Mouse (Mus musculus): ENCODE results near the gene Trim38. TPM values are rescaled to one million over a fixed set of nuclear protein-coding genes. Genes with fewer than 3 reads are reported as not detected.
"Not testable (repeated sequence)": the region's sequence is repeated elsewhere in the genome, so short reads cannot be mapped to it uniquely, and the experiment has no call there.

Trim38 gene
- polyA plus RNA-seq, 1 experiment from 2014 or later: 0.16 TPM

DNA sequence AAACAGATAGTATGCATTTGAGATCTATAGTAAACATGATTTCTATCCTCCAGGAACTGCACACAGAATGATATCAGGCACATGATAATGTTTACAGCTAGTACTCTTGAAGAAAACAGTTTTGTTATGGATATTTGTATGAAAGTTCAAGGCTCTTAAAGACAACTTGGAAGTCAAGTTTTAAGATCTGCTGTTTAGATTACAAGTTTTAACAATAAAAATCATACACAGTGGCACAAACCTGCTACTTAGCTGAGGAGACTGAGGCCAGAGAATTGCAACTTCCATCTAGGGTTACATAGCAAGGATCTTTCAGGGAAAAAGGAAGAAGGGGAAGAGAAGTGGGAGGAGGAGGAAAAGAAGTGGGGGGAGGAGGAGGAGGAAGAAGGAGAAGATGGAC, 14.7 kb upstream of the Trim38 start:
- Histone ChIP-seq H3K4me2 (no peak overlapping the region), H3K27ac (0 out of 2 replicates have a peak overlapping the region, but pooled peaks have one; percentile 17), H3K9me3 (no peaks in the 10 kb centered on the region), H3K4me1 (replicated peaks) (peaks cover 12% of the 10 kb centered on the region), H3K27me3 (no peaks in the 10 kb centered on the region), H3K4me3 (replicated peaks) (no peak overlapping the region), H3K36me3 (no peaks in the 10 kb centered on the region), H3K9ac (replicated peaks) (no peak overlapping the region)
- ATAC-seq (ENCODE audit: insufficient number of reproducible peaks, insufficient read depth, low FRiP score, low TSS enrichment, low read depth): no peak

DNA sequence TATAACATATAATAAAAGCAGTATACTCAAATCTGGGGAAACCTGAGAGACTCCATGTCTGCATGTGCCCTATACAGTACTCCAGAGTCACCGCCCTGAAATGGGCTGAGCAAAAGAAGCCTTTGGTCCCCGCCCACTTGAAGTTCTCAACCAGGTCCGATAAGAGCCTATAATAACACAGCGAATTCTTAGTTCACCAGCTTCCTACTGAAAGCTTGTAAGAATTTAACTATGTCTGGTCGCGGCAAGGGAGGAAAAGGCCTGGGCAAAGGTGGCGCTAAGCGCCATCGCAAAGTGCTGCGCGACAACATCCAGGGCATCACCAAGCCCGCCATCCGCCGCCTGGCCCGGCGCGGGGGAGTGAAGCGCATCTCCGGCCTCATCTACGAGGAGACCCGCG, 12.9 kb upstream of the Trim38 start, which contains the start of gene Hist1h4b:
Hist1h4b (plus strand) TSS at position 224 of the 400 bp plus-strand sequence.
- Histone ChIP-seq H3K4me2 (peak within 1 kb of the TSS; percentile 79), H3K27ac (peak within 1 kb of the TSS; percentile 96), H3K27me3 (no peaks in the 10 kb centered on the region), H3K4me1 (replicated peaks) (peaks cover 16% of the 10 kb centered on the region), H3K4me3 (replicated peaks) (peak within 1 kb of the TSS; percentile 43), H3K9me3 (no peaks in the 10 kb centered on the region), H3K9ac (replicated peaks) (peak within 1 kb of the TSS; percentile 65), H3K36me3 (no peaks in the 10 kb centered on the region)
- ATAC-seq (ENCODE audit: insufficient number of reproducible peaks, insufficient read depth, low FRiP score, low TSS enrichment, low read depth): peak; percentile 72
- 1% methylated on average over 19 of the region's 22 CpGs for WGBS

DNA sequence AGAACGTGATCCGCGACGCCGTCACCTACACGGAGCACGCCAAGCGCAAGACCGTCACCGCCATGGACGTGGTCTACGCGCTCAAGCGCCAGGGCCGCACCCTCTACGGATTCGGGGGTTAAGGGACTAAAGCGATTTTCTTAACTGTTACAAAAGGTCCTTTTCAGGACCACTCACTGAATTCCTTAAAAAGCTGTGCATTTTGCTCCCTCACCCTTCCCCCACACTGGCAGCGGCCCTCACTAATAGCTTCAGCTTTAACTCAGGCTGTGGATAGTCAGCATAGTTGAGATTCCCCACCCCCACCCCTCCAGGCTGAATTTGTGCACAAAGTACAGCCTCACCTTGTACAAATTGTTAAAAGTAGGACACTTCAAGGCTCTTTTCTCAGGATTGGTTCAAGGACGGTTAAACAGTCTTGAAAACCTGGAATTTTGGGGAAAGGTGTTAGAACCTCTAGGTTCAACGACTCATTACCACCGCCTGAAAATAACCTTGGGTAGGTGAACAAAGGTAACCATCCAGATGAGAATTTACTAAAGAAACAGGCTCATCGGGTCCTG, 12.4 kb upstream of the Trim38 start:
- ATAC-seq (ENCODE audit: insufficient number of reproducible peaks, insufficient read depth, low FRiP score, low TSS enrichment, low read depth): peak; percentile 10; the same call in 1 of the 2 replicates
- H3K27ac ChIP-seq: peak overlapping the region; percentile 96
- 2% methylated on average over 17 of the region's 23 CpGs for WGBS
- peak overlapping the region; percentile 79 for H3K4me2 ChIP-seq
- peaks cover 16% of the 10 kb centered on the region for H3K4me1 ChIP-seq (replicated peaks)
- no peaks in the 10 kb centered on the region for H3K9me3 ChIP-seq
- no peaks in the 10 kb centered on the region for H3K36me3 ChIP-seq
- peak overlapping the region; percentile 43 for H3K4me3 ChIP-seq (replicated peaks)
- no peaks in the 10 kb centered on the region for H3K27me3 ChIP-seq
- peak overlapping the region; percentile 65 for H3K9ac ChIP-seq (replicated peaks)

DNA sequence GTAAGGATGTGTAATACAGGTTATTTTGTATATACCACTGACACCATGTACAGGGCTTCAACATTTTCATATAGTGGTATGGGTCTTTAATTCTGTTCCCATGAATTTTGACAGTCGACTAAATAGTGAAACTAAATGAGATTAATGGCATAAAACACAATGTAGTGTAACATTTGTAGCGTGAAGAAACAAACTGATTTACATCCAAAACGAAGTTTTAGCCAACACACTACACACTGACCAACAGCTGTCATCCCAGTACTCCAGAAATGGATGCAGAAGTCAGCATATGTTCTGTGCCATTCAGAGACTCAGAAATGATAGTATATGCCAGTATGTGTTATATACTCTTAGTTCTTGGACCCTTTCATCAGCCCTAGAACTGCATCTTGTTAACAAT, 11.8 kb upstream of the Trim38 start:
- Histone ChIP-seq H3K27ac (peak overlapping the region; percentile 78), H3K9ac (replicated peaks) (no peak overlapping the region), H3K9me3 (no peaks in the 10 kb centered on the region), H3K27me3 (no peaks in the 10 kb centered on the region), H3K4me3 (replicated peaks) (no peak overlapping the region), H3K4me1 (replicated peaks) (peaks cover 17% of the 10 kb centered on the region), H3K4me2 (peak overlapping the region; percentile 79), H3K36me3 (no peaks in the 10 kb centered on the region)
- 51% methylated on average over 3 of the region's 3 CpGs for WGBS
- ATAC-seq (ENCODE audit: insufficient number of reproducible peaks, insufficient read depth, low FRiP score, low TSS enrichment, low read depth): no peak

DNA sequence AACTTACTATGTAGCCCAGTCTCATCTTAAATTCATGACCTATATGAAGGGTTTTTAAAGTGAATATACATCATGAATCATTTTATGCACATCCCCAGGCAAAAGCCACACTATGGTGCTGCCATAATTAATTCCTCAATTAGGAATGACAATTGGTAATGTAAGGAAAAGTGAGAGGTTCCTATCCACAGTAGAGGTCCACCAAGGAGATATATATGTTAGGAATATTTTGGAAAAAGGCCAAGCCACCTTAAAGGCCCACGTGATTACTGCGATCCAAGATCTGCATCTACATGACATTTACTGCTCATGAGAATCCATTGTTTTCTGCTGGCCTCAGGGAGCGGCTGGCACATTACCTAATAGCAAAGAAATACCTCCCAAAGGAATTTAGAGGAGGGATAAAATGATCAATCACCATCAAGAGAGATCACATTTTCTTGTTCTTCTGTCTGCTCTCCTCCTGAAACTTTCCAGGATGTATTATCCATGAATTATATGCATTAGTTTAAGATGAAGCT, 10.4 kb upstream of the Trim38 start:
- Histone ChIP-seq H3K9ac (replicated peaks) (no peak overlapping the region), H3K27ac (no peak overlapping the region), H3K27me3 (no peaks in the 10 kb centered on the region), H3K4me3 (replicated peaks) (no peak overlapping the region), H3K4me1 (replicated peaks) (peaks cover 22% of the 10 kb centered on the region), H3K4me2 (no peak overlapping the region), H3K9me3 (no peaks in the 10 kb centered on the region), H3K36me3 (no peaks in the 10 kb centered on the region)
- no peak for ATAC-seq (ENCODE audit: insufficient number of reproducible peaks, insufficient read depth, low FRiP score, low TSS enrichment, low read depth)
- WGBS: 80% methylated on average over 3 of the region's 3 CpGs

DNA sequence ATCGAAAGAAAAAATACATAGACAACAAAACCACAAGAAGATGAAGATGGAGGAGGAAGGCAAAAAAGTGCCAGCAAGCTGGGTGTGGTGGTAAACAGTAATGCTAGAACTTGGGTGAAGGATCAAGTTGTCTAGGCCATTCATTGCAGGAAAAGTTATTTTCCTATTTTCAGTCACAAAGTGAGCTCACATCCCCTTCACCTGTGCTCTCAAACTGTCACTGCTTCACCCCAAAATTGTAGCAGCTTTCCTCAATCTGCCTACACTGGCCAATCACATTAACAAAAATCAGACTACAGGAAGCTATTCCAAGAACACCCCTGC, 9.8 kb upstream of the Trim38 start:
- WGBS: 83% methylated on average over 1 of the region's 1 CpGs
- peak overlapping the region; percentile 48 for H3K4me3 ChIP-seq (replicated peaks)

DNA sequence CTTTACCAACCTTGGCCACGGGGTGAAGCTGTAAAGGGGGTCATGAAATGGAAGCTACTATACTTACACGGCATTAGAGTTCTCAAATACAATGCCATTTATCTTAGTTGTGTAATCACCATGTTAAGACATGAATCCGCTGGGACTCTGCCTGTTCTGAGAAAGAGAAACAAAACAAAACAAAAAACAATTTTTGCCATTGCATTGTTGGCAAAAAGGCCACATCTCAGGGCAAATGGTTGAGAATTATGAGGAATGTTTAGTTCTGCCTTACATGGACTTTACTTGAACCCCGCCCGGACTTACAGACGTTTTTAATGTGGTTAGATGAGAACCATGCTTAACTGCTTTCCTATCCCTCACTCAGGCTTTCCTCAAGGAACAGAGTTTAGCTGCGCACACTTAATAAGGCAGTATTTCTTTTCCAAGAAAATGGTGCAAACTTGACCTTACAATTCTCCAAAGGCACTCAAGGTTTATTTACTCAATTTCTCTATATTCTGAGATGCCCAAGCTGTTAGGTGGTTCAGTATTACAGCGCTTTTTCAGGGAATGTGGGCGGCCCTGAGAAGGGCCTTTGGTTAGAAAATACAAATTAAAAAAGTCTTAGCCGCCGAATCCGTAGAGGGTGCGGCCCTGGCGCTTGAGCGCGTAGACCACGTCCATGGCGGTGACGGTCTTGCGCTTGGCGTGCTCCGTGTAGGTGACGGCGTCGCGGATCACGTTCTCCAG, 9.3 kb upstream of the Trim38 start:
- ATAC-seq (ENCODE audit: insufficient number of reproducible peaks, insufficient read depth, low FRiP score, low TSS enrichment, low read depth): no peak
- Histone ChIP-seq H3K27me3 (no peaks in the 10 kb centered on the region), H3K4me2 (peak overlapping the region; percentile 85), H3K9me3 (no peaks in the 10 kb centered on the region), H3K4me3 (replicated peaks) (peak overlapping the region; percentile 48), H3K4me1 (replicated peaks) (peaks cover 30% of the 10 kb centered on the region), H3K36me3 (no peaks in the 10 kb centered on the region), H3K27ac (peak overlapping the region; percentile 97), H3K9ac (replicated peaks) (peak overlapping the region; percentile 65)
- 1% methylated on average over 22 of the region's 27 CpGs for WGBS

More for the DNA sequence above, 9.8 kb upstream of the Trim38 start:
- H3K9me3 ChIP-seq: no peaks in the 10 kb centered on the region
- peak overlapping the region; percentile 65; the same call in 1 of the 2 replicates for H3K9ac ChIP-seq (replicated peaks)
- peak overlapping the region; percentile 97 for H3K27ac ChIP-seq
- no peak for ATAC-seq (ENCODE audit: insufficient number of reproducible peaks, insufficient read depth, low FRiP score, low TSS enrichment, low read depth)
- peaks cover 28% of the 10 kb centered on the region for H3K4me1 ChIP-seq (replicated peaks)
- H3K36me3 ChIP-seq: no peaks in the 10 kb centered on the region
- peak overlapping the region; percentile 85 for H3K4me2 ChIP-seq
- H3K27me3 ChIP-seq: no peaks in the 10 kb centered on the region

DNA sequence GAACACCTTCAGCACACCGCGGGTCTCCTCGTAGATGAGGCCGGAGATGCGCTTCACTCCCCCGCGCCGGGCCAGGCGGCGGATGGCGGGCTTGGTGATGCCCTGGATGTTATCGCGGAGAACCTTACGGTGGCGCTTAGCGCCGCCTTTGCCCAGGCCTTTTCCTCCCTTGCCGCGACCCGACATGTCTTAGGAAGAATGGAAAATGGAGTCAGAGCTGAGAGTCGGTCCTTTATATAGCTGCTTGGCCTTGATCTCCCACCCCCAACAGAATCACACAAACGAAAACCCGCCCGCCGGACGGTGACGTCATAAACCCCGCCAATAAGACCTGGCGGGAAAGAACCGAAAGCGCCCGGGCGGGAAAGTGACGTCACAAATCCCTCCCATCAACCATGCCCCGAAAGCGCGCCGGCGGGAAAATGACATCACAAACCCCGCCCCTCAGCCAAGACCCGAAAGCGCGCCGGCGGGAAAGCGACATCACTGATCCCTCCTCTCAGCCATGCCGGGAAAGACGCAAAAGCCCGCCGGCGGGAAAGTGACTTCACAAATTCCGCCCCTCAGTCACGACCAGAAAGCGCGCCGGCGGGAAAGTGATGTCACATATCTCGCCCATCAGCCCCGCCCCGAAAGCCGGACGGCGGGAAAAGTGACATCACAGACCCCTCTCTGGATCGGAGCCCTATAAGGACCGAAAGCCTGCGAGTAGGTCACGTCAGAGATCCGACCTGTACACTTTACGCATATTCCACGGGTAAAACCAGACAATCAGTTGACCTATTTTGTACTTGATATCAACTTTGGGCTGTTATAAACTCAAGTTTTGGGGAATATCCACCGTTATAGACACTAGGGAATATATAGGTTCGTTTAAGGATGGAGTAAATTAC, 8.5 kb upstream of the Trim38 start, which contains the start of gene Hist1h4a:
Hist1h4a (minus strand) TSS at position 259 of the 893 bp plus-strand sequence.
- Histone ChIP-seq H3K4me1 (replicated peaks) (peaks cover 30% of the 10 kb centered on the region), H3K4me2 (peak within 1 kb of the TSS; percentile 85), H3K9ac (replicated peaks) (peak within 1 kb of the TSS; percentile 71), H3K4me3 (replicated peaks) (peak within 1 kb of the TSS; percentile 48), H3K9me3 (no peaks in the 10 kb centered on the region), H3K27ac (peak within 1 kb of the TSS; percentile 97), H3K27me3 (no peaks in the 10 kb centered on the region), H3K36me3 (no peaks in the 10 kb centered on the region)
- ATAC-seq (ENCODE audit: insufficient number of reproducible peaks, insufficient read depth, low FRiP score, low TSS enrichment, low read depth): peak; percentile 73
- under 1% methylated on average over 69 of the region's 72 CpGs for WGBS

DNA sequence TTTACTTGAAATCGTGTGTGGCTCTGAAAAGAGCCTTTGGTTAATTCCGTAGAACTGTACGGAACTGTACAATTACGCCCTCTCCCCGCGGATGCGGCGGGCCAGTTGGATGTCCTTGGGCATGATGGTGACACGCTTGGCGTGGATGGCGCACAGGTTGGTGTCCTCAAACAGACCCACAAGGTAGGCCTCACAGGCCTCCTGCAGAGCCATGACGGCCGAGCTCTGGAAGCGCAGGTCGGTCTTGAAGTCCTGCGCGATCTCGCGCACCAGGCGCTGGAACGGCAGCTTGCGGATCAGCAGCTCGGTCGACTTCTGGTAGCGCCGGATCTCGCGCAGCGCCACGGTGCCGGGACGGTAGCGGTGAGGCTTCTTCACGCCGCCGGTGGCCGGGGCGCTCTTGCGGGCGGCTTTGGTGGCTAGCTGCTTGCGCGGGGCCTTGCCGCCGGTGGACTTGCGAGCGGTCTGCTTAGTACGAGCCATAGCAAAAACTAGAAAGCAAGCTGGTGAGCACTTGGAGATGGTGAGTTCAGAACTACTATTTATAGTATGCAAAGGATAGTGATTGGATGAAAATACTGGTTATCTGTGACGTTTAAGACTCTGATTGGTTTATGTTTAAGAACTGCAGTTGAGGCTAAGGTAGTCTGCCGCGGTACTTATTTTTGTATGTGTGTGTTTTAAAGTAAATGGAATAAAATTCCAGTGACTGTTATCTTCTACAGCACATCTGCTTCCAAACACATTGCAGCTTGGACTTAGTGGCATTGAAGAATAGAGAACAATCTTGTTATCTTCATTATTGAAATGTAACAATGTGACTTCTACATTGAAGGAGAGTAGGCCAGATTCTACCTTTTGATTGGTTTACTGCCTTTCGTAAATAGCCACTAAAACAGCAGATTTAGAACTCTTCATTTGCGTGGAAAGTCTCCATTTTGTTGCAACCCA, 7.6 kb upstream of the Trim38 start, which contains the start of gene Hist1h3a:
Hist1h3a (minus strand) TSS at position 516 of the 951 bp plus-strand sequence.
- not testable (repeated sequence) for H3K9me3 ChIP-seq, H3K36me3 ChIP-seq, H3K27me3 ChIP-seq
- Histone ChIP-seq H3K9ac (replicated peaks) (peak within 1 kb of the TSS; percentile 71), H3K4me2 (peak within 1 kb of the TSS; percentile 85), H3K4me1 (replicated peaks) (peaks cover 30% of the 10 kb centered on the region), H3K4me3 (replicated peaks) (peak within 1 kb of the TSS; percentile 48), H3K27ac (peak within 1 kb of the TSS; percentile 97)
- WGBS: under 1% methylated on average over 34 of the region's 52 CpGs
- peak; percentile 72 for ATAC-seq (ENCODE audit: insufficient number of reproducible peaks, insufficient read depth, low FRiP score, low TSS enrichment, low read depth)

DNA sequence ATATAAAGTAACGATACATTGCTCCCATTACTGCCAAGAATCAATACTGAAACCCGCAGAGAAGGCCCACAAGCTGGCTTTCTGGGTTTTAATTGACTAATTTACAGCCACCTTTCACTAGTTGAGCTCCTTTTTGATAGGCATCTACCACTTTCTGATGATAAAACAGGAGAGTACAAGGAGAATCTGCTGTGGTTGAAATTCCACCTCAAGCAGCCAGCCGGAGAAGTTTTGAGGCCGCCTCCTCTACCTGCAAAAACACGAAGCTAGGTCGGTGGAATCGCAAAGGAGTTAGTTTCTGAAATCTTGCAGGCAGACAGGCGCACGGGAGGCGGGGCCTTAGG, 6.5 kb upstream of the Trim38 start:
- H3K27me3 ChIP-seq: no peaks in the 10 kb centered on the region
- H3K4me3 ChIP-seq (replicated peaks): peak overlapping the region; percentile 48
- H3K27ac ChIP-seq: peak overlapping the region; percentile 97
- H3K36me3 ChIP-seq: no peaks in the 10 kb centered on the region
- H3K9ac ChIP-seq (replicated peaks): peak overlapping the region; percentile 51; the same call in 1 of the 2 replicates
- peak overlapping the region; percentile 85 for H3K4me2 ChIP-seq
- H3K4me1 ChIP-seq (replicated peaks): peaks cover 25% of the 10 kb centered on the region
- no peak for ATAC-seq (ENCODE audit: insufficient number of reproducible peaks, insufficient read depth, low FRiP score, low TSS enrichment, low read depth)
- under 1% methylated on average over 10 of the region's 10 CpGs for WGBS
- no peaks in the 10 kb centered on the region for H3K9me3 ChIP-seq

Measured in limb, embryonic 12.5 days (tissue).